Mouse (Mus musculus) erythroblast, embryonic 14.5 days (primary cell): Measurements from ENCODE around the gene Lipc.

Experiments
- GATA1 ChIP-seq: IDR thresholded peaks from 2 replicates; pipeline ENCODE4 v1.6.1; 2012; ENCODE audit warnings: low read length, inconsistent platforms, mixed read lengths
- TAL1 ChIP-seq: IDR thresholded peaks from 3 replicates; pipeline ENCODE4 v1.6.1; 2012; ENCODE audit warnings: low read length, inconsistent platforms, mixed read lengths

GRCm38 (mm10) chr9:70973286-70973685, 21.3 kb upstream of the Lipc start:
- TF ChIP-seq TAL1, result no peak
- TF ChIP-seq GATA1, result no peak
